Mouse (Mus musculus) hindbrain, embryonic 15.5 days (tissue): ENCODE measurements around the gene Rai1. TPM values are rescaled to one million over a fixed set of nuclear protein-coding genes. Genes with fewer than 3 reads are reported as not detected.

ENCODE experiments used
- ATAC-seq: fragments of 200-750 bp; cut with Nextera tagmentation; 2 replicates; pipeline ENCODE4 v1.8.0; 2017; ENCODE audit warnings: low read depth, moderate number of reproducible peaks, moderate TSS enrichment; ENCODE audit not compliant: low FRiP score
- H3K27ac ChIP-seq: fragments of 300-500 bp; sonication (generic); replicated peaks from 2 replicates; pipeline ENCODE4 v1.5.1; 2015; ENCODE audit warnings: mild to moderate bottlenecking, inconsistent platforms
- H3K27me3 ChIP-seq: fragments of 300-500 bp; sonication (generic); 2 replicates; pipeline ENCODE4 v1.6.1; 2015; ENCODE audit warnings: control low read depth, inconsistent platforms
- H3K36me3 ChIP-seq: fragments of 300-500 bp; sonication (generic); 2 replicates; pipeline ENCODE4 v1.6.1; 2015; ENCODE audit warnings: control low read depth, inconsistent platforms
- H3K4me1 ChIP-seq: fragments of 300-500 bp; sonication (generic); replicated peaks from 2 replicates; pipeline ENCODE4 v1.6.1; 2015; ENCODE audit warnings: control low read depth, inconsistent platforms
- H3K4me2 ChIP-seq: fragments of 300-500 bp; sonication (generic); 2 replicates; pipeline ENCODE4 v1.6.1; 2015; ENCODE audit warnings: moderate library complexity, mild to moderate bottlenecking, inconsistent platforms
- H3K4me3 ChIP-seq: fragments of 300-500 bp; sonication (generic); 2 replicates; pipeline ENCODE4 v1.5.1; 2015; ENCODE audit warnings: mild to moderate bottlenecking, inconsistent platforms
- H3K9ac ChIP-seq: fragments of 300-500 bp; sonication (generic); 2 replicates; pipeline ENCODE4 v1.6.1; 2015; ENCODE audit warnings: inconsistent platforms
- H3K9me3 ChIP-seq: fragments of 300-500 bp; sonication (generic); 2 replicates; pipeline ENCODE4 v1.6.1; 2016; ENCODE audit warnings: control low read depth, inconsistent platforms
- WGBS: fragments of 180-500 bp; shearing (Covaris S2); methylation state at CpG from one replicate; pipeline ENCODE4 v1.1.7; 2015; 5-methylcytosine and 5-hydroxymethylcytosine counted together
- polyA plus RNA-seq: library from polyadenylated mRNA; unstranded; fragments of >200 nt; fragmentation: Nextera tagmentation; extraction: Ambion mirVana; gene quantifications from 2 replicates; pipeline ENCODE4 v1.2.1, GENCODE M21; 2015

Rai1 gene
- polyA plus RNA-seq, 1 experiment from 2014 or later = 32.5 TPM

- H3K9ac ChIP-seq = peak overlapping the region; percentile 66; the same call in 1 of the 2 replicates
- peak overlapping the region; percentile 92 for H3K27ac ChIP-seq
- ATAC-seq = no peak
- H3K36me3 ChIP-seq = no peaks in the 10 kb centered on the region
- peak overlapping the region; percentile 93 for H3K4me2 ChIP-seq
- no peak overlapping the region for H3K4me3 ChIP-seq
- WGBS = 5% methylated on average over 4 of the region's 4 CpGs
- H3K27me3 ChIP-seq = no peaks in the 10 kb centered on the region
- H3K9me3 ChIP-seq = no peaks in the 10 kb centered on the region
- peaks cover 73% of the 10 kb centered on the region for H3K4me1 ChIP-seq
These were observed 8.8 kb downstream of the Rai1 start for GRCm38 (mm10) chr11:60113624-60114023.

GRCm38 (mm10) chr11:60114296-60115023 is 9.6 kb downstream of the Rai1 start:
- peak overlapping the region; percentile 92 for H3K27ac ChIP-seq
- peak; percentile 58 for ATAC-seq
- no peaks in the 10 kb centered on the region for H3K36me3 ChIP-seq
- no peaks in the 10 kb centered on the region for H3K9me3 ChIP-seq
- H3K4me1 ChIP-seq = peaks cover 65% of the 10 kb centered on the region
- WGBS = 2% methylated on average over 20 of the region's 21 CpGs
- no peaks in the 10 kb centered on the region for H3K27me3 ChIP-seq
- peak overlapping the region; percentile 66 for H3K9ac ChIP-seq
- peak overlapping the region; percentile 55 for H3K4me3 ChIP-seq
- peak overlapping the region; percentile 93 for H3K4me2 ChIP-seq

GRCm38 (mm10) chr11:60115024-60115538 is 10.3 kb downstream of the Rai1 start:
- Histone ChIP-seq H3K9me3 (no peaks in the 10 kb centered on the region), H3K27me3 (no peaks in the 10 kb centered on the region), H3K4me3 (peak overlapping the region; percentile 55), H3K36me3 (no peaks in the 10 kb centered on the region), H3K9ac (peak overlapping the region; percentile 66), H3K4me1 (peaks cover 62% of the 10 kb centered on the region), H3K4me2 (peak overlapping the region; percentile 93), H3K27ac (peak overlapping the region; percentile 92)
- peak; percentile 95 for ATAC-seq
- WGBS = 0% methylated on average over 26 of the region's 43 CpGs

- peaks cover 60% of the 10 kb centered on the region for H3K4me1 ChIP-seq
- no peaks in the 10 kb centered on the region for H3K27me3 ChIP-seq
- 35% methylated on average over 6 of the region's 6 CpGs for WGBS
- no peak for ATAC-seq
- peak overlapping the region; percentile 66 for H3K9ac ChIP-seq
- peak overlapping the region; percentile 93 for H3K4me2 ChIP-seq
- peak overlapping the region; percentile 55 for H3K4me3 ChIP-seq
- peak overlapping the region; percentile 92 for H3K27ac ChIP-seq
- no peaks in the 10 kb centered on the region for H3K36me3 ChIP-seq
- no peaks in the 10 kb centered on the region for H3K9me3 ChIP-seq
These were observed 10.9 kb downstream of the Rai1 start for GRCm38 (mm10) chr11:60115638-60116276.

GRCm38 (mm10) chr11:60120586-60121262 is 15.9 kb downstream of the Rai1 start:
- H3K4me1 ChIP-seq = peaks cover 11% of the 10 kb centered on the region
- no peak overlapping the region for H3K9ac ChIP-seq
- H3K4me2 ChIP-seq = no peak overlapping the region
- H3K27ac ChIP-seq = no peak overlapping the region
- no peaks in the 10 kb centered on the region for H3K9me3 ChIP-seq
- H3K36me3 ChIP-seq = no peaks in the 10 kb centered on the region
- no peak for ATAC-seq
- H3K27me3 ChIP-seq = no peaks in the 10 kb centered on the region
- 82% methylated on average over 2 of the region's 2 CpGs for WGBS
- H3K4me3 ChIP-seq = no peak overlapping the region

- Histone ChIP-seq H3K27me3 (no peaks in the 10 kb centered on the region), H3K9me3 (no peaks in the 10 kb centered on the region), H3K27ac (no peak overlapping the region), H3K36me3 (no peaks in the 10 kb centered on the region), H3K9ac (no peak overlapping the region), H3K4me1 (peaks cover 15% of the 10 kb centered on the region), H3K4me3 (no peak overlapping the region), H3K4me2 (no peak overlapping the region)
- no peak for ATAC-seq
These were observed 17.8 kb downstream of the Rai1 start for GRCm38 (mm10) chr11:60122611-60123010.

- Histone ChIP-seq H3K27me3 (no peaks in the 10 kb centered on the region), H3K36me3 (no peaks in the 10 kb centered on the region), H3K9me3 (no peaks in the 10 kb centered on the region), H3K4me3 (no peak overlapping the region), H3K9ac (no peak overlapping the region), H3K4me1 (peaks cover 16% of the 10 kb centered on the region), H3K27ac (no peak overlapping the region), H3K4me2 (no peak overlapping the region)
- ATAC-seq = no peak
These were observed 22.2 kb downstream of the Rai1 start for GRCm38 (mm10) chr11:60127048-60127447.

- no peak overlapping the region for H3K27ac ChIP-seq
- H3K36me3 ChIP-seq = no peaks in the 10 kb centered on the region
- no peaks in the 10 kb centered on the region for H3K9me3 ChIP-seq
- H3K4me3 ChIP-seq = no peak overlapping the region
- no peak overlapping the region for H3K4me2 ChIP-seq
- WGBS = 61% methylated on average over 4 of the region's 4 CpGs
- peaks cover 16% of the 10 kb centered on the region for H3K4me1 ChIP-seq
- ATAC-seq = no peak
- H3K9ac ChIP-seq = no peak overlapping the region
- no peaks in the 10 kb centered on the region for H3K27me3 ChIP-seq
These were observed 23.2 kb downstream of the Rai1 start for GRCm38 (mm10) chr11:60127863-60128512.

- no peak for ATAC-seq
- Histone ChIP-seq H3K4me2 (no peak overlapping the region), H3K4me3 (no peak overlapping the region), H3K9me3 (no peaks in the 10 kb centered on the region), H3K4me1 (peaks cover 16% of the 10 kb centered on the region), H3K27me3 (no peaks in the 10 kb centered on the region), H3K9ac (no peak overlapping the region), H3K36me3 (no peaks in the 10 kb centered on the region), H3K27ac (0 out of 2 replicates have a peak overlapping the region, but pooled peaks have one; percentile 9)
- 75% methylated on average over 6 of the region's 6 CpGs for WGBS
These were observed 25.7 kb downstream of the Rai1 start for GRCm38 (mm10) chr11:60130516-60130915.

GRCm38 (mm10) chr11:60132061-60132460 is 27.2 kb downstream of the Rai1 start:
- Histone ChIP-seq H3K9ac (no peak overlapping the region), H3K4me2 (no peak overlapping the region), H3K4me3 (no peak overlapping the region), H3K36me3 (no peaks in the 10 kb centered on the region), H3K9me3 (no peaks in the 10 kb centered on the region), H3K4me1 (peaks cover 12% of the 10 kb centered on the region), H3K27me3 (no peaks in the 10 kb centered on the region), H3K27ac (no peak overlapping the region)
- 88% methylated on average over 1 of the region's 1 CpGs for WGBS
- no peak for ATAC-seq

GRCm38 (mm10) chr11:60136491-60136890 is 31.7 kb downstream of the Rai1 start:
- Histone ChIP-seq H3K36me3 (no peaks in the 10 kb centered on the region), H3K4me3 (no peak overlapping the region), H3K4me1 (peaks cover 19% of the 10 kb centered on the region), H3K27me3 (no peaks in the 10 kb centered on the region), H3K9me3 (no peaks in the 10 kb centered on the region), H3K27ac (no peak overlapping the region), H3K4me2 (no peak overlapping the region), H3K9ac (no peak overlapping the region)
- 90% methylated on average over 1 of the region's 1 CpGs for WGBS
- no peak for ATAC-seq

GRCm38 (mm10) chr11:60137170-60137569 is 32.4 kb downstream of the Rai1 start:
- no peak for ATAC-seq
- H3K27ac ChIP-seq = no peak overlapping the region
- H3K4me1 ChIP-seq = peaks cover 26% of the 10 kb centered on the region
- H3K9ac ChIP-seq = no peak overlapping the region
- H3K4me2 ChIP-seq = no peak overlapping the region
- no peaks in the 10 kb centered on the region for H3K9me3 ChIP-seq
- no peak overlapping the region for H3K4me3 ChIP-seq
- H3K36me3 ChIP-seq = no peaks in the 10 kb centered on the region
- H3K27me3 ChIP-seq = no peaks in the 10 kb centered on the region
